Mouse (Mus musculus) lung, adult 2 months (tissue): ENCODE measurements around the gene Katnbl1.

Experiments used
- CTCF ChIP-seq: fragments of 200-500 bp; IDR thresholded peaks from 2 replicates; pipeline ENCODE4 v1.5.1; 2011; ENCODE audit warnings: mild to moderate bottlenecking, low read length, control low read depth; ENCODE audit not compliant: insufficient read depth
- POLR2A ChIP-seq: fragments of 200-500 bp; IDR thresholded peaks from 2 replicates; pipeline ENCODE4 v1.6.1; 2011; ENCODE audit warnings: low read depth, mild to moderate bottlenecking, control low read depth, low read length, borderline replicate concordance; ENCODE audit errors: extremely low read depth

DNA sequence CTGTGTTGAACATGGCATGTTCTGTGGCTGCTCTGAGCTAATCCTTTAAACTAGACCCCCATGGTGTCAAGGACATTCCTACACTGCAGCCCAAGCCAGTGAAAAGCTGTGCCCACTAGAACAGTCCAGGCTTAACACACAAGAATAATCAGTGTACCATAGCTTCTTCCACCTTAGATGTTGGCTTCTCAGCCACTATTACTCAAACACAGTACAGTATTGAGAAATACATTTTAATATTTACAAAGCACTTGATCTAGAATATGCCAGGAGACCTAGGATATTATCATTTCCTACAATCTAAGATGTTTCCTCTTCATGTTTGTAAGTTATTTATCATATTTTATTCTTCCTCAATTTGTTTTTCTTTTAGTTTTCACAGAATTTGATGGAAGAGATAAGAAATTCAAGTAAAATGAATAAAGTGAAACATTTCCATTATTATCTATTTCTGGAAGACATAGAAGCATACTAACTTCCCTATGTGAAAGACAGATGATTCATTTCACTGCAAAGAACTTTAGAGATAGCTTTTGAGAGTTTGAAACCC, 69.6 kb downstream of the Katnbl1 start:
- TF ChIP-seq POLR2A (no peak), CTCF (no peak)
